Mouse (Mus musculus) MEL-GATA-1-ER (cell line): ENCODE results near the gene Cfap44.

Experiments used
- DNase-seq: peaks from one replicate; pipeline ENCODE4 v3.0.0-alpha.2; 2012; ENCODE audit warnings: low read depth; ENCODE audit errors: extremely low read depth

Gene Cfap44

GRCm38 (mm10) chr16:44530829-44531228 lies 136.2 kb downstream of the Cfap44 start:
- no peak for DNase-seq

DNA sequence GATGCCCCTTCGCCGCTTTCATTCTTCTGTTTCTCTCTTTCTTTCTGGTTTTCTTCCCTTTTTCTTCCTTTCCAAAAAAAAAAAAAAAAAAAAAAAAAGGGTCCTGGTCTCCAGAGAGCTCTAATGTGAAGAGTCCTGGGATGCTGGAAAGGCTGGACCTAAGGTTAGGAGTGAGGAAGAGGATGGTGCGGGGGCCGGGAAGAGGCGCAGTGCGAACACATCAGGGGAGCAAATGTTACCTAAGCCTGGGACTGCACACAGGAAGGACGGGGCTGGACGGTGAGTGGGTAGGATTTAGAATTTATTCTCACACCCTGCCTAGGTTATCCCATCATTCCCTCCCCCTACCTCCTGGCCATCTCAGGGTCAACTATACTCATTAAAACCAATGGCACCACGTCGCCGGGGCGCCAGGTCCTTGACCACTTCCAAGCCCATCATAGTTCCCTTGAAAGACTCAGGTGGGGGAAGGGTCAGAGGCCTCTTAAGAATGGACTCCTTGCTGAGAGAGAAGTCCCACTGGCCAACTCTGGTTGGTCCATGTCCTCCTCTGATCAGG lies 136.7 kb downstream of the Cfap44 start:
- DNase-seq: no peak
